Mouse (Mus musculus): Measurements from ENCODE around the gene Gsx2.
A peak's percentile ranks its signal among the peaks of the same experiment; 100 is the strongest.

Gsx2 gene

GRCm38 (mm10) chr5:75075383-75075941 is at the start of gene Gsx2:
Gene Gsx2 (plus strand): TSS chr5:75075601.
- no peak for DNase-seq (ENCODE audit: low spot score in 2 of 2)

- no peak for DNase-seq (ENCODE audit: low spot score in 2 of 2)
Observed at GRCm38 (mm10) chr5:75035475-75035874, 39.9 kb upstream of the Gsx2 start.

- DNase-seq (ENCODE audit: low spot score in 2 of 2), result no peak
Observed at GRCm38 (mm10) chr5:75039307-75039706, 36.1 kb upstream of the Gsx2 start.

GRCm38 (mm10) chr5:75043011-75043445 is 32.4 kb upstream of the Gsx2 start:
- no peak for DNase-seq (ENCODE audit: low spot score in 2 of 2)

- DNase-seq (ENCODE audit: low spot score in 2 of 2), result no peak
Observed at GRCm38 (mm10) chr5:75043621-75044301, 31.6 kb upstream of the Gsx2 start.

GRCm38 (mm10) chr5:75044310-75044904 is 31.0 kb upstream of the Gsx2 start, which contains the start of gene Chic2:
Gene Chic2 (minus strand): TSS chr5:75044774.
- DNase-seq (ENCODE audit: low spot score in 2 of 2), result peak; percentile 62 to 74

GRCm38 (mm10) chr5:75045371-75045770 is 30.0 kb upstream of the Gsx2 start:
- no peak for DNase-seq (ENCODE audit: low spot score in 2 of 2)

GRCm38 (mm10) chr5:75046681-75047321 is 28.6 kb upstream of the Gsx2 start:
- no peak for DNase-seq (ENCODE audit: low spot score in 2 of 2)

GRCm38 (mm10) chr5:75051109-75051508 is 24.3 kb upstream of the Gsx2 start:
- no peak for DNase-seq (ENCODE audit: low spot score in 2 of 2)

GRCm38 (mm10) chr5:75063177-75063576 is 12.2 kb upstream of the Gsx2 start:
- no peak for DNase-seq (ENCODE audit: low spot score in 2 of 2)

GRCm38 (mm10) chr5:75066715-75067114 is 8.7 kb upstream of the Gsx2 start:
- DNase-seq (ENCODE audit: low spot score in 2 of 2), result no peak

GRCm38 (mm10) chr5:75067125-75067756 is 8.2 kb upstream of the Gsx2 start:
- peak; percentile 69 to 74 for DNase-seq (ENCODE audit: low spot score in 2 of 2)

- DNase-seq (ENCODE audit: low spot score in 2 of 2), result no peak
Observed at GRCm38 (mm10) chr5:75070132-75070531, 5.3 kb upstream of the Gsx2 start.

- DNase-seq (ENCODE audit: low spot score in 2 of 2), result no peak
Observed at GRCm38 (mm10) chr5:75070656-75071375, 4.6 kb upstream of the Gsx2 start.

- DNase-seq (ENCODE audit: low spot score in 2 of 2), result no peak
Observed at GRCm38 (mm10) chr5:75071951-75072350, 3.5 kb upstream of the Gsx2 start.

- no peak for DNase-seq (ENCODE audit: low spot score in 2 of 2)
Observed at GRCm38 (mm10) chr5:75072532-75072931, 2.9 kb upstream of the Gsx2 start.

- DNase-seq (ENCODE audit: low spot score in 2 of 2), result no peak
Observed at GRCm38 (mm10) chr5:75073167-75073566, 2.2 kb upstream of the Gsx2 start.

GRCm38 (mm10) chr5:75073684-75074083 is 1.7 kb upstream of the Gsx2 start:
- no peak for DNase-seq (ENCODE audit: low spot score in 2 of 2)

GRCm38 (mm10) chr5:75074132-75074531 is 1.3 kb upstream of the Gsx2 start:
- DNase-seq (ENCODE audit: low spot score in 2 of 2), result no peak

GRCm38 (mm10) chr5:75074537-75075382 is 641 bp upstream of the Gsx2 start:
- no peak for DNase-seq (ENCODE audit: low spot score in 2 of 2)
